Mouse (Mus musculus): ENCODE results near the gene Vcp.

Gene Vcp

GRCm38 (mm10) chr4:43000141-43000986 lies at the start of gene Vcp:
TSS of gene Vcp (minus strand) at chr4:43000507.
- peak; percentile 97 for DNase-seq (ENCODE audit: low read depth, low spot score)

GRCm38 (mm10) chr4:43047231-43047630 lies 46.9 kb upstream of the Vcp start:
- DNase-seq (ENCODE audit: low read depth, low spot score): no peak

- DNase-seq (ENCODE audit: low read depth, low spot score): no peak
Measured at GRCm38 (mm10) chr4:43046607-43047006, 46.3 kb upstream of the Vcp start.

- peak; percentile 85 for DNase-seq (ENCODE audit: low read depth, low spot score)
Measured at GRCm38 (mm10) chr4:43045659-43046302, 45.5 kb upstream of the Vcp start, which contains the start of gene Fam214b. TSS of gene Fam214b (minus strand) at chr4:43046220.

DNA sequence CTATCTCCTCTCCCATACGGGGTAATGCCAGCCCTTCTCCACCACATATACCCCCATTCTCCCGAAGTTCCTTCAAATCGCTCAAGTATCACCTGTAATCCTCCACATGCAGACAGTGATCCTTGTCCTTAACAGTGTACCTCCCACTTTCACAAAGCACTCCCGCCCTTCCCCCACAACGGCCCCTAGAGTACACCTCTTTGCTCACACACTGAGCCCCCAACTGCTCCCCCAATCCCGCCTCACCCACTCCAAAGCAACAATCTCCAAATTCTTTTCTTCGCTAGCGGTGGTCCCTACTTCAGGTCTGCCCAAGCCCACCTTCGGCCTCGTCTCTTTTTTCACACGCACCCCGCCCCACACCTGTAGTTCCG lies 45.0 kb upstream of the Vcp start:
- no peak for DNase-seq (ENCODE audit: low read depth, low spot score)

GRCm38 (mm10) chr4:43044673-43045072 lies 44.4 kb upstream of the Vcp start:
- no peak for DNase-seq (ENCODE audit: low read depth, low spot score)

- DNase-seq (ENCODE audit: low read depth, low spot score): no peak
Measured at GRCm38 (mm10) chr4:43043644-43044357, 43.5 kb upstream of the Vcp start.

DNA sequence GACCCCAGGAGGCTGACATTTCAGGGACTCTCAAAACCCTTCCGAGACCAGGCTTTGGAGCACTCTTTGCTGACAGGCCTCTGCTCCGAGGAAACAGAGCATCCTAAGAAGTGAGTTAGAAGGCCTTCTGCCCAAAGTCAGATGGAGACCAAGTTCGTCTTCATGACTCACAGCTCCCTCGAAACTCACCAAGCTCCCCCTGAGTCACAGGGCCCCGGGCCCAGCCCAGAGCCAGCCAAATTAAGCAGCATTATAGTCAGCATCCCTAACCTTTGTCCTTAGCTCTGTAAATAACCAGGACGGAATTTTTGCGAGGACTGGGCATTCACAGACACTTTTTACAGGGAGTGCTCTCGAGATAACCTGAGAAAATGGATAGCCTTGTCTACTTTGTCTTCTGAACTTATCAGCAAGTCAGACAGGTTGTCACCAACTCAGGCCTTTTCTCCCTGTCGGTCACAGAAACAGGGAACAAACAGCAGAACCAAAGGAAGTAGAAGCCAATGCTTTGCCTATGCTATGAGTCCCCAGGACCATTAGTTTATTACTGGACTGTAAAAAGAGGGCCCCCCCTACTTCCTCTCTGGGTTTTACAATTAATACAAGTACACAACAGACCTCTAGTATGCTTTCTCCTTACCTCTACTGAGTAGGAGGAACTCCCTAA lies 40.7 kb upstream of the Vcp start:
- no peak for DNase-seq (ENCODE audit: low read depth, low spot score)

GRCm38 (mm10) chr4:43040114-43040572 lies 39.8 kb upstream of the Vcp start:
- DNase-seq (ENCODE audit: low read depth, low spot score): peak; percentile 77

- no peak for DNase-seq (ENCODE audit: low read depth, low spot score)
Measured at GRCm38 (mm10) chr4:43039609-43040008, 39.3 kb upstream of the Vcp start.

GRCm38 (mm10) chr4:43038567-43039495 lies 38.5 kb upstream of the Vcp start:
- DNase-seq (ENCODE audit: low read depth, low spot score): no peak

- DNase-seq (ENCODE audit: low read depth, low spot score): no peak
Measured at GRCm38 (mm10) chr4:43037860-43038566, 37.7 kb upstream of the Vcp start.

DNA sequence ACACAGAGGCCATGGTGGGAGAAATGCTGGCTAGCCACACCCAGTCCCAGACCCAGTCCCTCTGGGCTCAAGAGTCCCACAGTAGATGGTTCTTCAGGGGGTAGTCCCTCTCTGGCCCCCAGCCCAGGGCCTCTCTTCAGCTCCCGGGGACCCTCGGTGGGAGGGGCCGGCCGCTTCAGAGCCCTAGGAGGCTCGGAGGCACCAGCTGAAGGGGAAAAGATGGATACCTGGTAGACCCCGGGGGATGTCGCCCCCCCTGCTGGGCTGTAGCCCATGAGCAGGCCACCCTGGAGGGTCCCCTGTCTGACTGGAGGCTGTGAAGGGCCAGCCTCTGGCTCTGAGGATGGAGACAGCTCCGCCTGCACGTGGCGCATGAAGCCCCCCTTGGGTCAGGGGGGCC lies 36.0 kb upstream of the Vcp start:
- no peak for DNase-seq (ENCODE audit: low read depth, low spot score)

DNA sequence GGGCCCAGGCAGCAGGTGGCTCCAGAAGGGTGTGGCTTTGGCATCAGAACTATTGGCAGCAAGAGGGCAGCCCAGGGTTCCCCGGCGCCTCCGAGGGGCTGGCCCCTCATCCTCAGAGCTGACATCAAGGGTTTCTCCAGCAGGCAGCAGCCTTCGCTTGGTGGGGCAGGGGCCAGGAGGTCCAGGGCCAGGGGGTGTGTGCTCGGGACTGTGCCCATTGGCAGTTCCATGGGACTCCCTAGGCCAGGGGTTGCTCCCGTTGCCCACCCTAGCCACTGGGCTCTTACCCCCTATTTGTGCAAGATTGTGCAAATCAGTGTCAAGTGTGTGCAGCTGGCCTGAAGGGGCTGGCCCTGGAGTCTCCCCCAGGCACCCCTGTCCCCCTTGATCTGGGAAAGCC lies 35.5 kb upstream of the Vcp start:
- no peak for DNase-seq (ENCODE audit: low read depth, low spot score)

GRCm38 (mm10) chr4:43033481-43033880 lies 33.2 kb upstream of the Vcp start:
- no peak for DNase-seq (ENCODE audit: low read depth, low spot score)

DNA sequence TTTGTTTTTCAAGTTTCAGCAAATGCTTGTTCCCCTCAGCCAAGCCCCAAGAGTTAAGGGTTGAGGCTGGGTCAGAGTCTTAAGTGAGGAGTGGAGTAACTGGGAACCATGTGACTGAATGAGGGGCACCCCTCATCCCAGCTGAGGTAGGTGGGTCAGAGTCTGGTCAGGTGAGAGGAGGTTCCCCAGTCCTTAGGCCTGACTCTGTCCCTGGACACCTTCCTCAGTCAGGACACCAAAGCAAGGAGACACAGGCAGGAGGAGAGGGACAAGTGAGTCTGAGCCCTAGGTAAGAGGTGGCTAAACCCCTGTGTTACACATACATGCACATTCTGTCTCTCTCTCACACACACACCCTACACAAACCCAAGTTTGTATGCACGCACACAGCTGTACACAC lies 32.2 kb upstream of the Vcp start:
- no peak for DNase-seq (ENCODE audit: low read depth, low spot score)

- DNase-seq (ENCODE audit: low read depth, low spot score): peak; percentile 92
Measured at GRCm38 (mm10) chr4:43031237-43031995, 31.1 kb upstream of the Vcp start, which contains the start of gene Stoml2. TSS of gene Stoml2 (minus strand) at chr4:43031710.

GRCm38 (mm10) chr4:43030780-43031230 lies 30.5 kb upstream of the Vcp start:
- DNase-seq (ENCODE audit: low read depth, low spot score): no peak

GRCm38 (mm10) chr4:43030352-43030751 lies 30.0 kb upstream of the Vcp start:
- no peak for DNase-seq (ENCODE audit: low read depth, low spot score)
